Mouse (Mus musculus) spleen, adult 2 months (tissue): ENCODE measurements around the gene Spata45. TPM values are rescaled to one million over a fixed set of nuclear protein-coding genes. Genes with fewer than 3 reads are reported as not detected.

Experiments
- DNase-seq, 2 experiments: peaks; one replicate each; pipeline versions ENCODE4 v3.0.0 to v3.0.0-alpha.2; 2012 to 2021; ENCODE audit warnings: low spot score in 2 of 2, low read depth in 1 of 2
- H3K27ac ChIP-seq: fragments of 200-500 bp; 2 replicates; pipeline ENCODE4 v1.5.1; 2012; ENCODE audit warnings: low read length, inconsistent platforms; ENCODE audit not compliant: insufficient read depth
- H3K27me3 ChIP-seq: fragments of 200-500 bp; 2 replicates; pipeline ENCODE4 v1.6.1; 2012; ENCODE audit warnings: mild to moderate bottlenecking, moderate library complexity, low read length, inconsistent platforms; ENCODE audit not compliant: control insufficient read depth, insufficient read depth
- H3K36me3 ChIP-seq: fragments of 200-500 bp; 2 replicates; pipeline ENCODE4 v1.6.1; 2012; ENCODE audit warnings: mild to moderate bottlenecking, low read length, inconsistent platforms; ENCODE audit not compliant: control insufficient read depth, insufficient read depth
- H3K4me1 ChIP-seq: fragments of 200-500 bp; 2 replicates; pipeline ENCODE4 v1.6.1; 2011; ENCODE audit warnings: inconsistent platforms; ENCODE audit not compliant: control insufficient read depth, insufficient read depth, insufficient read length
- H3K4me3 ChIP-seq: fragments of 200-500 bp; 2 replicates; pipeline ENCODE4 v1.5.1; 2011; ENCODE audit warnings: mild to moderate bottlenecking, inconsistent platforms; ENCODE audit not compliant: insufficient read depth, insufficient read length; ENCODE audit errors: extremely low read depth
- CTCF ChIP-seq: fragments of 200-500 bp; IDR thresholded peaks from 2 replicates; pipeline ENCODE4 v1.5.1; 2011; ENCODE audit warnings: mild to moderate bottlenecking, inconsistent platforms; ENCODE audit not compliant: insufficient read depth, insufficient read length, insufficient replicate concordance; ENCODE audit errors: extremely low read depth
- POLR2A ChIP-seq: fragments of 200-500 bp; IDR thresholded peaks from 2 replicates; pipeline ENCODE4 v1.6.1; 2011; ENCODE audit warnings: low read depth, low read length, inconsistent platforms
- WGBS: fragments of 180-500 bp; shearing (Covaris S2); methylation state at CpG from one replicate; pipeline ENCODE4 v1.1.7; 2018; 5-methylcytosine and 5-hydroxymethylcytosine counted together
- polyA plus RNA-seq: library from polyadenylated mRNA; depleted of rRNA; stranded (reverse); fragments of >200 nt; gene quantifications from 2 replicates; pipeline ENCODE4 v1.2.3, GENCODE M21; 2012; rRNA removed

The Spata45 gene
- polyA plus RNA-seq, 1 experiment = not detected

GRCm38 (mm10) chr1:191084951-191085559 lies 48.6 kb downstream of the Spata45 start:
- TF ChIP-seq POLR2A (no peak), CTCF (peak; percentile 25; the same call in 1 of the 2 replicates)
- H3K4me1 ChIP-seq = peaks cover 3% of the 10 kb centered on the region; the same call in 1 of the 2 replicates
- peak overlapping the region; percentile 31 for H3K27ac ChIP-seq
- WGBS = 67% methylated on average over 5 of the region's 5 CpGs
- peak; percentile 18 to 46 for DNase-seq
- H3K4me3 ChIP-seq = no peak overlapping the region
- H3K36me3 ChIP-seq = peaks cover 3% of the 10 kb centered on the region; the same call in 1 of the 2 replicates
- H3K27me3 ChIP-seq = no peaks in the 10 kb centered on the region

- peak; percentile 11 to 21 for DNase-seq
- TF ChIP-seq POLR2A = no peak
- no peak for TF ChIP-seq CTCF
- Histone ChIP-seq H3K27me3 (no peaks in the 10 kb centered on the region), H3K36me3 (peaks cover 2% of the 10 kb centered on the region; the same call in 1 of the 2 replicates), H3K4me1 (peaks cover 3% of the 10 kb centered on the region; the same call in 1 of the 2 replicates), H3K27ac (peak overlapping the region; percentile 43), H3K4me3 (no peak overlapping the region)
- 26% methylated on average over 12 of the region's 12 CpGs for WGBS
Observed at GRCm38 (mm10) chr1:191085597-191085996, 49.2 kb downstream of the Spata45 start.

- H3K36me3 ChIP-seq = peaks cover 2% of the 10 kb centered on the region; the same call in 1 of the 2 replicates
- H3K4me1 ChIP-seq = peaks cover 3% of the 10 kb centered on the region; the same call in 1 of the 2 replicates
- no peak for TF ChIP-seq CTCF
- TF ChIP-seq POLR2A = no peak
- H3K27me3 ChIP-seq = no peaks in the 10 kb centered on the region
- DNase-seq = no peak
- no peak overlapping the region for H3K4me3 ChIP-seq
- 49% methylated on average over 7 of the region's 7 CpGs for WGBS
- peak overlapping the region; percentile 43; the same call in 1 of the 2 replicates for H3K27ac ChIP-seq
Observed at GRCm38 (mm10) chr1:191086304-191086878, 50.0 kb downstream of the Spata45 start.

GRCm38 (mm10) chr1:191086960-191087359 lies 50.5 kb downstream of the Spata45 start:
- H3K4me3 ChIP-seq = no peak overlapping the region
- 74% methylated on average over 8 of the region's 8 CpGs for whole genome bisulfite sequencing
- peaks cover 2% of the 10 kb centered on the region; the same call in 1 of the 2 replicates for H3K36me3 ChIP-seq
- DNase-seq = no peak
- TF ChIP-seq CTCF = no peak
- no peak for TF ChIP-seq POLR2A
- no peaks in the 10 kb centered on the region for H3K27me3 ChIP-seq
- H3K27ac ChIP-seq = 0 out of 2 replicates have a peak overlapping the region, but pooled peaks have one; percentile 5
- peaks cover 3% of the 10 kb centered on the region; the same call in 1 of the 2 replicates for H3K4me1 ChIP-seq

- Histone ChIP-seq H3K27me3 (no peaks in the 10 kb centered on the region), H3K4me3 (no peak overlapping the region)
- 55% methylated on average over 5 of the region's 5 CpGs for WGBS
Observed at GRCm38 (mm10) chr1:191087955-191088354, 51.5 kb downstream of the Spata45 start.

GRCm38 (mm10) chr1:191089355-191089754 lies 52.9 kb downstream of the Spata45 start:
- no peak for TF ChIP-seq POLR2A
- TF ChIP-seq CTCF = no peak
- no peak overlapping the region for H3K27ac ChIP-seq
- no peaks in the 10 kb centered on the region for H3K36me3 ChIP-seq
- no peak for DNase-seq
- no peaks in the 10 kb centered on the region for H3K27me3 ChIP-seq
- H3K4me1 ChIP-seq = peaks cover 3% of the 10 kb centered on the region; the same call in 1 of the 2 replicates
- H3K4me3 ChIP-seq = no peak overlapping the region
- WGBS = 87% methylated on average over 6 of the region's 6 CpGs

More at GRCm38 (mm10) chr1:191087955-191088354, 51.5 kb downstream of the Spata45 start:
- Histone ChIP-seq H3K27ac (no peak overlapping the region), H3K36me3 (no peaks in the 10 kb centered on the region), H3K4me1 (peaks cover 3% of the 10 kb centered on the region; the same call in 1 of the 2 replicates)
- no peak for DNase-seq
- TF ChIP-seq CTCF = no peak
- no peak for TF ChIP-seq POLR2A

DNA sequence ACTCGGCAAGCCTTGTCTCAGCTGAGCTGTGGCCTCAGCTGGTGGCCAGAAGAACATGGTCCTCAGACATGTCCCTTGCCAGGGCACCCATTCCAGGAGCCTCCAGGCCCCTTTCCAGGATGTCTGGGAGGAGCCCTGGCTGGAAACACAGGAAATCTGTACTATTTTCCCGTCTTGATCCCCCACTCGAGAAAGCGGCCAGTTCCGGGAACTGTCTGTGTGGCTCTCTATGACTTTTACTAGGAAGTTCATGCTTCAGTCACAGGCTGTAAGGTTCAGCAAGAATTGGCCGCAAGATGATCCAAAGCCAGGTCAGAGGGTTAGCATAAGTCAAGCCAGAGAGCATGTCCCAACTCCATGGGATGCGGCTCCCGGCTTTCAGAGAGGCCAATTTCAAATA lies 55.6 kb downstream of the Spata45 start:
- Histone ChIP-seq H3K27ac (peak overlapping the region; percentile 7; the same call in 1 of the 2 replicates), H3K27me3 (no peaks in the 10 kb centered on the region), H3K4me3 (no peak overlapping the region), H3K36me3 (no peaks in the 10 kb centered on the region), H3K4me1 (no peaks in the 10 kb centered on the region)
- DNase-seq = no peak
- WGBS = 84% methylated on average over 8 of the region's 8 CpGs
- TF ChIP-seq CTCF = no peak
- no peak for TF ChIP-seq POLR2A

Other genes starting within 250 kb of the Spata45 start
- gene Rps6kc1, start 124.9 kb upstream of the Spata45 start, polyA plus RNA-seq = 3.8 and 6.4 TPM in 2 replicates
- 20.2 and 20.5 TPM in 2 replicates for gene Angel2, start 111.5 kb upstream of the Spata45 start, polyA plus RNA-seq
- gene Vash2, start 57.3 kb upstream of the Spata45 start, polyA plus RNA-seq = 0.56 and 1.2 TPM in 2 replicates
- gene Flvcr1, start 10.5 kb upstream of the Spata45 start, polyA plus RNA-seq = 15.6 and 26.4 TPM in 2 replicates
- 2.2 and 2.6 TPM in 2 replicates for gene Tatdn3, start 26.3 kb downstream of the Spata45 start, polyA plus RNA-seq
- gene Nsl1, start 26.4 kb downstream of the Spata45 start, polyA plus RNA-seq = 1.4 and 3.5 TPM in 2 replicates
- gene Batf3, start 61.2 kb downstream of the Spata45 start, polyA plus RNA-seq = 22.7 and 30.7 TPM in 2 replicates
- not detected in 2 replicates for gene Fam71a, start 128.2 kb downstream of the Spata45 start, polyA plus RNA-seq
- 1.6 and 2.3 TPM in 2 replicates for gene Atf3, start 181.4 kb downstream of the Spata45 start, polyA plus RNA-seq